Mouse (Mus musculus) embryo, embryonic 10.5 days (tissue): ENCODE measurements at regions not wholly inside any gene's neighbourhood (a gene's known extent, or its start where the extent isn't known, plus 50 kb on each side); places are given as distances from the start of the nearest gene placed in this dataset.

Experiments used
- DNase-seq: peaks from one replicate; pipeline ENCODE4 v3.0.0-alpha.2; 2015; ENCODE audit warnings: low spot score

DNA sequence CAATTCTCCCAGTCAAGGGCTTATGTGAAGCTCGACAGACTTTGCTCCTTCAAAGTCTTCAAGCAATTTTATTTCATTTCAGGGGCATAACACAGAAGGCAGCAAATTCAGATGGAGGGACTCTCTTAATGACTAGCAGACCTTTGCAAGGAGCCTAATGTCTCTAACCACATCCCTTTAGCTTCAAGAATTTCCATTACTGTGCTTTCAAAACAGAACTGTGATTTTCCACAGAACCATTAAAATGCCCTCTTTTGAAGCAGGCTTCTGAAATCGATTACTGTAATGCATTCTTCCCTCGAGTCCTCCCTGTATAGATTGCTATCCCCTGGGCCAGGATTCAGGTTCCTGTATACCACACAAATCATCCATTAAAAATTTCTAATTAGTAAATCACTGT lies 80.9 kb upstream of the Tac1 start:
- DNase-seq, result no peak

DNA sequence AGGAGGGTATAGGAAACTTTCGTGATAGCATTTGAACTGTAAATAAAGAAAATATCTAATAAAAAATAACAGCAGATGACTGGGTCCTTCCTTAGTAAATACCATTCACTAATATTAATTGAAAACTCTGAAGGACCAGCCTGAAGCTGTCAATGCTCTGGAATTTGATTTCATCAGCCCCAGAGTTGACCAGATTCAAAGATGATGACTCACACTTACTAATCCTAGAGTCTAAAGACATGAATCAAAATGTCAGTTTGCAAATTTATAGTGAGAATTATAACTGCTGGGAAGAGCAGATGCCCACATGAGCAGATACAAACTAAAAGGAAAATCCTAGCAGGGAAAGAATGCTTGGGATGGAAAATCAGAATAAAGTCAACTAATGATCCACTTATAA lies 77.8 kb upstream of the Tac1 start:
- DNase-seq, result no peak

DNA sequence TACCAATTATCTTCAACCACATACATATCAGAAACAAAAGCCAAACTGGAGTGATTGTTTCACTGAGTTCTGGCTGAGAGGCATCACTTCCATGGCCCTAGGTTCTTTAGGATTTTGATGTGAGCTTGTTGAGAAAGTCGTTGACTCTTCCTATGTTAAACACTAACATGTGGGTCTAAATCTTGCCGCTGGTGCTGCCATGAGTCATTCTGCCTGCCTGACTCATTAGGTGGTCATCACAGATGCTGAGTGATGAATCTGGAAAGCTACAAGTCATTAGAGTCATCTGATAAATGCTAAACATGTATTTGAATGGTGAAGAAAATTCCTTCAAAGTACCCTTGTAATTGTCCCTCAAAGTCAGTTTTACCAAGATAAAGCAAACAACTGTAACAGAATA lies 60.4 kb upstream of the Tac1 start:
- DNase-seq, result no peak

DNA sequence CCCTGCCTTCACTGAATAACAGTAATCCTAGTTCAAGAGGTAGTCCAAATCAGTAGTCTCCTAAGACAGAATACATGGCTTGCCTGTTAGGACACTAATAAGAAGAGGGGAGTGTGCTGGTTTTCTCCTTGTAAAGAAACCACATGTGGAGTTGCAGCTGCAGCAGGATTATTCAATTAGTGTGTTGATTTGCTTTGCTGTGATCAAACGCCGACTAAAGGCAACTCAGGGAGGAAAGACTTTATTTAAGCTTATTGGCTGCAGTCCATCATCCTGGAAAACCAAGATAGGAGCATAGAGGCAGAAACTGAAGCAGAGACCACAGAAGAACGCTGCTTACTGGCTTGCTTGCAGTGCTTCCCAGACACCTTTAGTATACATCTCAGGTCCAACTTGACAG lies 57.9 kb upstream of the Tac1 start:
- peak; percentile 12 for DNase-seq
